Mouse (Mus musculus) yolk sac, embryonic 10.5 days (tissue): ENCODE measurements at regions not wholly inside any gene's neighbourhood (a gene's known extent, or its start where the extent isn't known, plus 50 kb on each side); places are given as distances from the start of the nearest gene placed in this dataset.

Source experiments
- DNase-seq: peaks from one replicate; pipeline ENCODE4 v3.0.0-alpha.2; 2017; ENCODE audit warnings: low spot score

DNA sequence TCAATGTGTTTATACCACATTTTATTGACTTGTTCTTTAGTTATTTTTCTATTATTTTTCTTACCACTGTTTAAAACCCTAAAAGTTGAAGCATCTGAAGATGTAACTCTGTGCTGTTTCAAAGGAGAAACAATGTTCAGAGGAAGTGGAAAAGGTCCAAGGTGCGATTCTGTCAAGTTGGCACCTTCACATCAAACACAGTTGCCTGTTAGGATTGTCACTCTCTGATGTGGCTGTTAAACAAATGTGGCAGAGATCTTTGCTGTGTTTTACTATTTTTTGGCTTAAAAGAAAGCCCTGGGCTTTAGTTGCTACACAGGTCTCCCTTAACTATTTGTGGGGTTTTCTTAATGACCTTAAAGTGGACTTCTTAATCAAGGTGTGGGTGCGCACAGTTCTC is 190.2 kb upstream of the Cxcr4 start:
- DNase-seq, result no peak

DNA sequence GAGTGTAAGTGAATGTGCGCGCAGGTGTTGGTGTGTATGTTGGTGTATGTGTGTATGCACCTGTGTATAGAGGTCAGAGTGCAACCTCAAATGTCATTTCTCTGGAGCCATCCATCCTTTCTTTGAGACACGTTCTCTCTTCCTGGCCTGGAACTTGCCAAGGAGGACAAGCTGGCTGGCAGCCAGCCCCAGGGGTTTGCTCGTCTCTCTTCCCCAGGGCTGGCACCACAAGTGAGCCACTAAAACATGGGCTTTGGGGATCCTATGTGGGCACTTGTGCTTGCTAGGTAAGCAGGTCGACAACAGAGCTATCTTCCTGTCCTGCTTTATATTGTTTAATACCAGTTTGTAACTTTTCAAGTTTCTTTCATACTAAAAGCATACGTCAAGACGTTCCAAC is 189.8 kb upstream of the Cxcr4 start:
- DNase-seq, result no peak

DNA sequence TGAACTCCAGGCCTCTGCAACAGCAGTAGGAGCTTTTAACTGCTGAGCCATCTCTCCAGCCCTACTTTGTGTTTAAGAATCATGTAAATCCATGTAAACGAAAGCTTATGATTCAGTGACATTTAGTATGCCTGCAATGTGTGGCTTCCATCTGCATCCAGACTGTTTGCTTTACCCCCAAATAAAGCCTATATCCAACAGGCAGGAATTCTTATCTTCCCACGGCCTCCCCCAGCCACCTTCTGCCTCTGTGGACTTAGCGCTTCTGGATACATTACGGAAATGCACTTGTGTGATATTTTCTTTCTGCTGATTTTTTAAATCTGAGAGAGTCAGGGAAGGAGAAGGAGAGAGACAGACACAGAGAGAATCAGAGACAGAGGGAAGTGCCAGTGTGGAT is 189.2 kb upstream of the Cxcr4 start:
- no peak for DNase-seq

DNA sequence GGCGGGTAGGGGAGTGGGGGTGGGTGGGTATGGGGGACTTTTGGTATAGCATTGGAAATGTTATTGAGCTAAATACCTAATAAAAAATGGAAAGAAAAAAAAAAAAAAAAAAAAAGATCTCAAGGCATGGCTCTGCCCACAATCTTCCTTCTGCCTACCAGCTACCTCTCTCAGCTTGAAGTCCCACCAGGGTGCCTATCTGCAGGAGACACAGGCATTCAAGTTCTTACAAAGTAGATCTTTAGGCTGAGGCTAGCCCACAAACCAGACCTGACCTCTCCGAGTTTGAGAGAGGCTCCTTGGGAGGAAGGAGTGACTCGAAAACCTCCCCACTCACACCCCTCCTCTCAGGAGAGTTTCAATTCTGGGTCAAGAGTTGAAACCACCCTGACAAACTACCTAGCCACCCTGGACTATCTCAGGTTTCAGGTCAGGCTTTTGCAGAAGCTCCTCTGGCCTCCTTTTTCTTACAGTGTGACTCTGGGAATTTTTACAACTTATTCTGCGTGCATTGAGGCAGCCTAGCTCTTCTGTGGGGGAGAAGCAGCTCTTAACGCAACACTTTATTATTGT is 187.6 kb upstream of the Cxcr4 start:
- DNase-seq, result no peak

DNA sequence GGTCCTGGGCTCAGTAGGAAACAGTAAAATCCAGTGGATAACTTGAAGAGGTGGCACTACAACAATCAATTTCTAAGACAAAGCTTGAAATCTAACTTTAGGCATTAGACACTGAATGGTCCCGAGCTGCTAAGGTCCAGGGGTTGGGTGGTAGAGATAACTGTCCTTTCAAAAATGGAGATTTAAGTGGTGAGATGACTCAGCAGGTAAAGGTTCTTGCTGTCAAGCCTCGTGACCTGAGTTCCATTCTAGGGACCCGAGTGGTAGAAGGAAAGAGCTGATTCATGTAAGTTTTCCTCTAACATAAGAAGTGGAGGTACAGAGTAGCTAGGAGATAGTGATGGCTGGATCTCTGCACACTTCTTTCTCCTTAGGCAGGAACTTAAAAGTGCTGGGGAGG is 180.3 kb upstream of the Cxcr4 start:
- DNase-seq, result no peak

DNA sequence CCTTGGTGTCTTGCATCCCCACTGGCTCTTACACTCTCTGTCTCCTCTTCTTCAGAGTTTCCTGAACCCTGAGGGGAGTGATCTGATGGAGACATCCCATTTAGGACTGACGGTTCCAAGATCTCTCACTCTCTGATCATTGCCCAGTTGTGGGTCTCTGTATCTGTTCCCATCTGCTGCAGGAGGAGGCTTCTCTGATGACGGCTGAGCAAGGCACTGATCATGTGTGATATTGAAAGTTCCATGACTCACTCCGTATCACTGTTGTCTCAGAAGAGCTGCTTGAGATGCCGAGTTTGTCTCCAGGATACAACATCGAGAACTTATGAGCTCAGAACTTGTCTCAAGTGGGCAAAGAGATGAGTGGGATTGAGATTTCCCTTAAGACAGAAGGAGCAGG is 178.7 kb upstream of the Cxcr4 start:
- no peak for DNase-seq

DNA sequence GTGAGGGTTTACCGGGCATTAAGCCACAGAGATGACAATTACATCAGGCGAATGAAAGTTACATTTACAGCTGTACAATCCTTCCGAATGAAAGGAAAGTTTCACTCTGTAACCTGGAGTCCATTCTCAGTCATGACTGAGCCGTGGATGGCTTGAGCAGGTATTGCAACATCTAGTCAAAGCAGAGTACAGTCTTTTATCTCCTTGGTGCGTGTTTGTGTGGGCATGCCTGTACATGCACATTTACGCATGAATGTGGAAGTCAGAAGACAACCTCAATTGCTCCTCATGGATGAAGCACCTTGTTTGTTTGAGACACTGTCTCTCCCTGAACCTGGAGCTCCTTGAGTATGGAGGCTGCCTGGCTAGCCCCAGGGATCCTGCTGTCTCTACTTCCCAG is 175.9 kb upstream of the Cxcr4 start:
- DNase-seq, result no peak

DNA sequence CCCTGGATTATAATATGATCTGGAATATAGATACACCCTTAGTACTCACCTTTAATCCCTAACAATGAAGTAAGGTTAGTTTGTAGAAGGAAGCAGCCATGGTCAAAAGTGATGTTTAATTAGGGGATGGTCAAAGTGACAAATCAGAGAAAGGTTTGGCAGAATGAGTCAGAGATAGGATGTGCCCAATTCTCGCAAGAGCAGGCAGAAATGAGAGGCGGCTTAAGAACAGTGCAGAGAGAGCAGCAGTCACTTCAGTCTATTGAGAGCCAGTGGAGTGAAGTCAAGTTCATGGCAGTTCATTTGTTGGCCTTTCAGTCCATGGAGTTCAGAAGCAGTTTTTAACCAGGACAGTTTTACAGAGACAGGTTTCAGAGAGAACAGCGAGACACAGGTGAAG is 175.3 kb upstream of the Cxcr4 start:
- no peak for DNase-seq

DNA sequence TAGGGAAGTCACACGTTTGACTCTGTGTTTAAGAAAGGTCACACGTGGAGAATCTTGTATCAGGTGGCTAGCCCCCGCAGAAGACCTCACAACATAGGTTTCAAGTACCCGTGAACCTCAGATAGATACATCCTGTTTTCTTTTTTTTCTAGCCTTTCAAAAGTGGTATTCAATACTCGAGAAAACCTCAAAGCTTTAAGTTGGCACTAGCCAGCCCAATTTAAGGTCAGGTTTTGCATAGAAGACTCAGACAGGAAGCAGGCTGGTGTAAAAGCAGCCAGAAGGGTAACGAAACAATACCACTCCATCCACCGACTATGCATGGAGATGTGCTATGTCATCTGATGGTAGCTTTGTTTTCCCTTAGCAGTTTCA is 174.8 kb upstream of the Cxcr4 start:
- DNase-seq, result no peak

DNA sequence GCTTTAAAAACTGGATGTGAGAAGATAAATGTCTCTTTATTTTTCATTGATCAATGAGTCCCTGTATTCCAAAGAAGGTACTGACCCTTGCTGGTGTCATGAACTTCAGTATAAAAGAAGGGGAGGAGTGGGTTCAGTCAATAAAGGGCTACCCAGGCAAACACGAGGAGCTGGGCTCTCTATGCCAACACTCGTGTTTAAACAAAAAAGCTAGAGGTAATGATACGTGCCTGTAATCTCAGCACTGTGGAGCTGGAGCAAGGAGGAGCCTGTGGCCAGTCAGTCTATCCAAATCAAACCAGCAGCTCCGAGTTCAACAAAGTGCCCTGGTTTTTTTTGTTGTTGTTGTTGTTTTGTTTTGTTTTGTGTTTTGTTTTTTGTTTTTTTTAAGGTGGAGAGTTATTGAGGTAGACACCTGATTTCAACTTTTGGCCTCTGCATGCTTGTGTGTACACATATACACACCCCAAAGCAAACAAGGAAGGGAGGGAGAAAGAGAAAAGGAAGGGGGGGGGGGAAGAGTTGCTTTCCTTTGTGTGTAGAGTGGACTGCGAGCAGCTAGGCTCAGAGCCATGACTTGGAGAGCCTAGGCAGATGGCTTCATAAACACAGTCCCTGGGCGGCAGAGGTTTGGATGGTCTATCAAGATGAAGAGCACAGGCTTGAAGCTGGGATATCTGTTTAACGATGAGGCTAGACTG is 174.2 kb upstream of the Cxcr4 start:
- no peak for DNase-seq

DNA sequence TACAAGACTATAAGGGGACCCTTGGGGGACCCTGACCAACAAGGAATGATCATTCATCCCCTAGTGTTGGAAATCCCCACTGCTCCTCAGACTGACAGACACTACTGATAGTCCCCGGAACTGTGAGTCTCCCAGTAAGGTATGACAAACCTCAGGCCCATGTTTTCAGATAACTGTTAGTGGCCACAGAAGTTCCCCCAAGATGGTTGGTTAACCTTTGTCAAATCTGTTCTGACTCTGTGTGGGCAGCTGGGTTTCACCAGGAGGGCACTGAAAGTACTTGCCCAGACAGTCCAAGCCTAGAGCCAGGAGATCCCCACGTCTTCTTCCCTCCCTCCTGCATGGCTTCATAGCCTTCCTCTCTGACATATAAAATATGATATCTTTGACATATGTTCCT is 173.5 kb upstream of the Cxcr4 start:
- DNase-seq, result no peak

DNA sequence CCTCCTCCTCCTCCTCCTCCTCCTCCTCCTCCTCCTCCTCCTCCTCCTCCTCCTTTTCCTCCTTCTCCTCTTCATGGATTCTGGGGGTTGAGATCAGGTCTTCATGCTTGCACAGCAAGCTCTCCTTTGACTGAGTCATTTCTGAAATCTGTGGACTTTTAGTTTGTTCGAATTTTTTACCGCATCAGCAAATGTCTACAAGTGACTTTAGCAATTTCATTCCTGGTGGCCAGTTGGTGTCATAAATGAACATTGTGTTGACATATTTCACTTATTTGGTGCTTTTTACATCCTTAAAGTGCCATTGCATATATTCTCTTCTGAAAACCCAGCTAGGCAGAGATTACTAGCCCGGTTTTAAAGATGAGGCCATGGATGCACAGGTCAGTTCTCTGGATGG is 173.0 kb upstream of the Cxcr4 start:
- no peak for DNase-seq

DNA sequence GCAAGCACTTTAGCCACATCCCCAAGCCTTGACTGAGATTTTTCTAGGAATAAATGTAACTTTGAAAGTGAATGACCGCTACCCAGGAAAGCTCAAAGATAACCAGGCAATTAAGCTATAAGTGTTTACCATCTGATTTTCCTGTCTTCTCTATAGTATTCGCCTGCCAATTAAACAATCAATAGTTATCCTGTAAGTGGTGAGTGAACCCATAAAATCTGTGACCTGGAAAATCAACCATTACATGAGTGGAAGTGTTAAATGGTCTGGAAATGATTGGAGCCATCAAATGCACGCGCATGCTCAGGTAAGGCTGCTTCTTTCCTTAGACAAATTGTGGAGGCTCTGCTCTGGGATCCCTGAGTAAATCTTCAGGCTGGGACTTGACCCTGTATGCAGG is 170.8 kb upstream of the Cxcr4 start:
- DNase-seq, result no peak

DNA sequence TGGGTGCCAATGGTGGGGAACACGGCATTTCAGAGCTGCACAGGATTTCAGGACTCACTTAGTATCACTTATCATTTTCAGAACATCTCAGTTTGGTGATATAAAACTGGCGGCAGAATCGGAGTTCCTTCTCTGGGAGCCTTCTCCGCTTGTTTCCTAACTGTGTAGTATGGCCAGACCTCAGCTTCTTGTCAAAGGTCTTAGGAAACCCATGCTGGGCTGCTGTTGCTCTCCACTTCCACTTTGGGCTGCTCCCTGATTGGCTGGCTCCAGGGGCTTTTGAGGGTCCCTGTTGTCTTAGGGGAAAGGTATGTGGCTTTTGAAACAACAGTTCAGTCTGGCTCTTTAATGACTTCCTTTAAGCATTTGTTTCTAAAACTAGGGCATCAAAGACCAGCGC is 170.0 kb upstream of the Cxcr4 start:
- DNase-seq, result no peak

DNA sequence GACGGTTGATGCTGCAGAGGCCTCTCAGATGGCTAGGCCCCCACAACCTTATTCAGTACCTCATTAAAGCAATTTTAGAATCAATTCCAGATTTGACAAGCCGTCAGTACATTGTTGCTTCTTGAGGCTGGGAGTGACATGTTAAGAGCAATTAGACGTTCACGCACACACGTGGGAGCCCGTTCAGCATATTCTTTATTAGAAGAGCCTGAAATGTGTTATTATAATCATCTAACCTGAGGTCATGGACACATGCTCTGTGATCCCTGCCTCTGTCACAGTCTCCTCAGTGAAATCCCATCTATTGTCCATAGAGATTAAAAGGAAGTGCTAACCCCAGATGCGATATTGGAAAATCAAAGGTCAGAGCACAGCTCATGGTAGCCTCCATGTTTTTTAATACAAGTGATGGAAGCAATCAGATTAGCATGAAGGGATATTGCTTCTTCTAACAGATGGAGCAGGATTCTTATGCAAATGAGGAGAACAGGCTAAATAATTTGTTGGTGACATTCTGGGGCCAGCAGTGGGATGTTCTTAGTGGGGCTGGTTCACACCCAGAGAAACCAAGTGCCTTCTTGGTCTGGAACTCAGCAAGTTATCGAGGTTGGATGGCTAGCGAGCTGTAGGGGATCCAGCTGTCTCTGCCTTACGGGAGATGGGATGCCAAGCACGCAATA is 166.8 kb upstream of the Cxcr4 start:
- no peak for DNase-seq

DNA sequence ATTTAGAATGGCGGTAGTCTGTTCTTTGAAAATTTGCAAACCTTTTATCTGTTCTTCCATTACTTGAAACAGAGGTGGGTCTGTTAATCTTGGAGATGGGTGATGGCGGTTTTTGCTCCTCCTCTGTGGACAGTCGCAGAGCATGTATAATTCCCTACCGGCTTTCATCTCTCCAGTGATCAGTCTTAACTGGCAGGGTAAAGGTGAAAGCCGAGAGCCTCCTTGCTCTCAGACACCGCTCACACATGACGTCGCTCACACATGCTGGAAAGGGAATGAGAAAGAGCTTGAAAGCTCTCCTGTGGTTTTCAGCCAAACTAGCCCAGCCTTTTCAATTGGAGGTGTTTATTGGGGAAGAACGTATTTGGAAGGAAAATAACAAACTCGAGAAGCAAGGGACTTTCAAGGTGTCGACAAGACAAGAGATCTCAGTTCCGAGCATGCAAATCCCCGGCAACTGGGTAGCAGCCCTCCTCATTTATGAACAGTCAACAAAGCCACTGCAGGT is 166.3 kb upstream of the Cxcr4 start:
- DNase-seq, result no peak

DNA sequence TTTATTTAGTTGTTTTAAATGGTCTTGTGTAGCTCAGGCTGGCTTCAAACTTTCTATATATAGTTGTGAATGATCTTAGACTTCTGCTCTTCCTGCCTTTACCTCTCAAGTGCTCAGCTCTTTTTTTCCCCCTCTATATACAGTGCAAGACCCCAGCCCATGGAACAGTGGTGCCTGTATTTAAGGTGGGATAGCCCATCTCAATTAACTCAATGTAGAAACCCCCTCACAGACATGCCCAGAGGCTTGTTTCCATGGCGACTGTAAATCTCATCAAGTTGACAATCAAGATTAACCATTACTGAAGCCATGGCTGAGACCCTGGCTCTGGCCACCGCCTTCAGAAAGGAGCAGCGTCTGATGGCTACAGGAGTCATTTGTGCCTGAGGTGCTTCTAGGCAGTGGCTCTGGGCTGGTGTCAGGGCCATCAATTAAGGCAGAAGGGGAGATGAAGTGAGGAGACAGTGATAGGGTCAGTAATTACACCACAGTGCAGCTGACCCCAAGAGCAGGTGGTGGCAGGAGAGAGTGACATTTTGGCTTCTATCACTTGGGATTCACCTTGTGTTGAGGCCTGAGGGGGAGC is 161.4 kb upstream of the Cxcr4 start:
- no peak for DNase-seq

DNA sequence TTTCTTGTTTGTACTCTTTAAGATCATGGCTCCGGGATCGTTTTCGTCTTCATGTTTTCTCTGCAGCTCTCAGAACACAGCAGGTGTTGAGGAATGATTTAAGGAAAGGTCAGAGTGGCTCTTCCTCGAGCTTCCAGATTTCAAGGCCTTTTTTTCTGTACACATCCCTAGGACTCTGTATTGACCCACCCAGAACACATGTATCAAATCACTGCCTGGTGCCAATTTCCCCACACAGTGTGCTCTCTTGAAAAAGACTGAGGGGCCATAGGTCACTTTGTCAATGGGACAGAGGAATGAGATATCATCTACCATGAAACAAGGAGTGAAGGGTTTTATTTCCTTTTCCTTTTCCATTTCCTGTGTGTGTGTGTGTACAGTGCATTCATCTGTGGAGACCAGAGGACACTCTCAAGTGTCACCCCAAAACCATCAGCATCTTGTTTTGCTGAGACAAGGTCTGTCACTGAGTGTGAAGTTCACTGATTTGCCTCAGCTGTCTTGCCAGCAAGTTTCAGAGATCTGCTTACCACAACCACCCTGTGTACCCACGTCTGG is 157.4 kb upstream of the Cxcr4 start:
- DNase-seq, result no peak

DNA sequence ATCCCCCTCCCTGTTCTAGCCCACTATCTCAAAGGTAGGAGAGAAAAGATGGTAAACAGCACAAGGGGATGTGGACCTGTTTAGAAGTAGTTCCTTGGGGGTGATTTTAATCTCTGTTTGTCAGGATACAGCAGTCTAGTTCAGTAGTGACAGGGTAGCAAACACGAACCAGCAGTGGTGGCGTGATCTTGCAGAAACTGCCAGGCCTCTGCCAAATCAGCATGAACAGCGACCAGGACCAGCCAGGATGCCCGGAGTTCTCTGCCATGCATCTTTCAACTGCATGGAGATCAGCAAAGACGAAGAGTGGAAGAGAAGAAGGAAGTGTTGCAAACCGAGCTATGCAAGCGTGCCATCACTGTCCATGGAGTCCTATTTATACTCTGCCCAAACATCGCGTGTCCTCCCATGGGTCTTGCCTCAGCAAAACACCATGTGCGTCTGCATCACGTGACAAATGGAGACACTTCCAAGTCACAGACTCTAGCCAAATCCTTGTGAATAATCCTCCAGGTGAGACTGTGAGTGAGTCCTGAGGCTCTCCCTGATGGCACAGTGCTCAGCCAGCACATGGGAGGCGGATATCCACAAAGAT is 155.2 kb upstream of the Cxcr4 start:
- DNase-seq, result no peak

DNA sequence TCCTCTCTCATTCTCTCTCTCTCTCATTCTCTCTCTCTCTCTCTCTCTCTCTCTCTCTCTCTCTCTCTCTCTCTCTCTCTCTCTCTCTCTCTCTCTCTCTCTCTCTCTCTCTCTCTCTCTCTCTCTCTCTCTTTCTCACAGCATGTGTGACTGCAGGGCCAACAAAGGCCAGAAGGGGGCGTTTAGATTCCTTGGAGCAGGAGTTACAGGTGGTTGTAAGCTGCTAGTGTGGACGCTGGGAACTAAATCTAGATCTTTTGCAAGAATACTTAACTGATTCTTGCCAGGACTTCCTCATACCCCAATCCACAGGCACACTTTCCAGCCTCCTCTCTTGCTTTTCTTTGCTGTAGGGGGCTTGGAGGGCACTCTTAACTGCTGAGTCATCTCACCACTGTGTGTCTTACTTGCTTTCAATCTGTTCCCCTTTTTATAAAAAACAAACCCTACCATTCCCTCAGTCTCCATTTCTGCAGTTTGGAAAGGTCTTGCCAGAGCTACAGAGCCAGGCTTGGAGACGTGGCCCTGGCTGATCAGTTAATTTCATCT is 154.4 kb upstream of the Cxcr4 start:
- DNase-seq, result no peak

DNA sequence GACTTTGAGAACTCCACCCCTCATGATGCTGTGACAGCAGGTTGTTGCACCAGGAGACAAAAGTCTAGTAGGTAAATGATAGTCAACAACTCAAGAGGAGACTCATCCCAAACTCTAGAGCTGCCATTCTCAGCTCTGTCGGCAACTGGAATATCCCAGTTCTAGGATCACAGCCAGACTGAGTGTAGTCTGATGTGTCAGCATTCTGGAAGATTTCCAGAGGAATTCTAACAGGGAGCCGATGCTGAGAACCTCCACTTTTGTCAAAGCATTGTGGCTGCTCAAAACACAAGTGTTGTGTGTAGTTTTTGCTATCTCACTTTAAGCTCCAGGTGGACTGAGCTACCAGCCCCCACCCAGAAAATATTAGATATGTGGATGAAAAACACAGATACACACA is 148.5 kb upstream of the Cxcr4 start:
- DNase-seq, result no peak

DNA sequence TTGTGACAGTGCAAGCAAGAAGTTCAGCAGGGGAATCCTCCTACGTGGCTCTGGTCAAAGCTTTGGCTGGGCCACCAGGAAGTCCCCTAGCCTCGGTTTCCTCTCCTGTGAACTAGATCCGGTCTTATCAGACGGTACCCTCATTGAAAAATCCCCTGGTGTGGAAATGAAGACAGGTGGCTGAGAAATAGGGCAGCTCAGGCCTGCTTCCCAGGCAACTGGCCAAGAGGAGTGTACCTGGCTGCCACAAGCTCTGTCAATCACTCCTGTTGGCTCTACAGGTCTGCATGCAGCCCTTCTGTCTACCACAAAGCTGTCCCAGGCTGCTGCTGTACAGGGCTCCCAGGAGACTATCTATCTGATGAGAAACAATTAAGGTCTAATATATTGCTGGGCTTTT is 146.1 kb upstream of the Cxcr4 start:
- DNase-seq, result no peak
